Mouse (Mus musculus) liver, embryonic 12.5 days (tissue): ENCODE results near the gene Mst1r. TPM values are rescaled to one million over a fixed set of nuclear protein-coding genes. Genes with fewer than 3 reads are reported as not detected.

Experiments
- ATAC-seq: fragments of 200-750 bp; cut with Nextera tagmentation; 2 replicates; pipeline ENCODE4 v1.8.0; 2017; ENCODE audit warnings: moderate number of reproducible peaks, mild to moderate bottlenecking, moderate library complexity
- H3K27ac ChIP-seq: fragments of 300-500 bp; sonication (generic); 2 replicates; pipeline ENCODE4 v1.5.1; 2016; ENCODE audit warnings: mild to moderate bottlenecking
- H3K27me3 ChIP-seq: fragments of 300-500 bp; sonication (generic); replicated peaks from 2 replicates; pipeline ENCODE4 v1.6.1; 2016; ENCODE audit warnings: mild to moderate bottlenecking, moderate library complexity
- H3K36me3 ChIP-seq: fragments of 300-500 bp; sonication (generic); 2 replicates; pipeline ENCODE4 v1.6.1; 2016; ENCODE audit warnings: mild to moderate bottlenecking, moderate library complexity
- H3K4me1 ChIP-seq: fragments of 300-500 bp; sonication (generic); 2 replicates; pipeline ENCODE4 v1.6.1; 2016
- H3K4me2 ChIP-seq: fragments of 300-500 bp; sonication (generic); 2 replicates; pipeline ENCODE4 v1.6.1; 2016; ENCODE audit warnings: mild to moderate bottlenecking, moderate library complexity
- H3K4me3 ChIP-seq: fragments of 300-500 bp; sonication (generic); 2 replicates; pipeline ENCODE4 v1.5.1; 2016; ENCODE audit warnings: mild to moderate bottlenecking, moderate library complexity
- H3K9ac ChIP-seq: fragments of 300-500 bp; sonication (generic); 2 replicates; pipeline ENCODE4 v1.6.1; 2016; ENCODE audit warnings: mild to moderate bottlenecking, moderate library complexity
- H3K9me3 ChIP-seq: fragments of 300-500 bp; sonication (generic); replicated peaks from 2 replicates; pipeline ENCODE4 v1.6.1; 2016; ENCODE audit warnings: mild to moderate bottlenecking, moderate library complexity
- WGBS: fragments of 180-500 bp; shearing (Covaris S2); methylation state at CpG from one replicate; pipeline ENCODE4 v1.1.7; 2016; ENCODE audit not compliant: insufficient replicate concordance; 5-methylcytosine and 5-hydroxymethylcytosine counted together
- polyA plus RNA-seq: library from polyadenylated mRNA; unstranded; fragments of >200 nt; fragmentation: Nextera tagmentation; extraction: Ambion mirVana; gene quantifications from 2 replicates; pipeline ENCODE4 v1.2.1, GENCODE M21; 2016

Mst1r gene
- polyA plus RNA-seq, 1 experiment from 2014 or later = 0.92 TPM

DNA sequence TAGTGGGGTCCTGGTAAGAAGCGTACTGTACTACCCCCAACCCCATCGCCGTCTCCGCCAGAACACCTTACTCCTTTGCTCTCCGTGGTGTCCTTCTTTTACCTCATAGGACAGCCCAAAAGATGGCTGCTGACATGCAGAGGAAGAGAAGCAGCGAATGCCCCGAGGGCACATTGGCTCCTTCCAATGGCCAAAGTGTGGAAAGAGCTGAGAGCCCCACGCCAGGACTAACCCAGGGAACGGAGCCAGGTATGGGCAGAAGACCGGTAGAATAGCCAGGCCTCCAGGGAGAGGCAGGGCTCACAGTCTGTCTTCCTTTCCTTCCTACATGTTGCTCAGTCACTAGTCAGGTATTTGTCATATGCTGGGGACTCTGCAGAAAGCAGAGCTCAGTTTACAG, 8.1 kb upstream of the Mst1r start:
- H3K27me3 ChIP-seq = peaks cover 27% of the 10 kb centered on the region
- no peak overlapping the region for H3K27ac ChIP-seq
- no peak for ATAC-seq
- peaks cover 12% of the 10 kb centered on the region for H3K4me1 ChIP-seq
- no peak overlapping the region for H3K4me3 ChIP-seq
- H3K36me3 ChIP-seq = 0 out of 2 replicates have a peak, but pooled peaks cover 3% of the 10 kb centered on the region
- no peak overlapping the region for H3K4me2 ChIP-seq
- H3K9me3 ChIP-seq = no peaks in the 10 kb centered on the region
- H3K9ac ChIP-seq = no peak overlapping the region
- WGBS = 83% methylated on average over 10 of the region's 10 CpGs

DNA sequence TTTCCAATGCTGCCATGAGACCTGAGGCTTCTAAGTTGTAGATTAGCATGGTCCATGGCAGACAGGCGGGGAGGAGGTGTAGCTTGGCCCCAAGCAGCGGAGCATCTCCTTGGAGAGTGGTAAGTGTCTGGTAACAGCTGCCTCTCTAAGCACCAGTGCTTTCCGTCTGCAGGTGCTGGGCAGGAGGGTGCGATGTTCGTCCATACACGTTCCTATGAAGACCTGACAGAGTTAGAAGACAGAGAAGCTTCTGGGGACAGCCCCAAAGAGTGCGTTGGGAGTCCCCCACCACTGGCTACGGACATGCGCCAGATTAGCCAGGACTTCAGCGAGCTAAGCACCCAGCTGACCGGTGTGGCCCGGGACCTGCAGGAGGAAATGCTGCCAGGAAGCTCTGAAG, 6.8 kb upstream of the Mst1r start:
- Histone ChIP-seq H3K27me3 (peaks cover 27% of the 10 kb centered on the region), H3K4me1 (peaks cover 13% of the 10 kb centered on the region), H3K36me3 (0 out of 2 replicates have a peak, but pooled peaks cover 3% of the 10 kb centered on the region), H3K9ac (no peak overlapping the region), H3K9me3 (no peaks in the 10 kb centered on the region), H3K4me3 (no peak overlapping the region), H3K27ac (no peak overlapping the region), H3K4me2 (no peak overlapping the region)
- WGBS = 67% methylated on average over 12 of the region's 12 CpGs
- no peak for ATAC-seq

DNA sequence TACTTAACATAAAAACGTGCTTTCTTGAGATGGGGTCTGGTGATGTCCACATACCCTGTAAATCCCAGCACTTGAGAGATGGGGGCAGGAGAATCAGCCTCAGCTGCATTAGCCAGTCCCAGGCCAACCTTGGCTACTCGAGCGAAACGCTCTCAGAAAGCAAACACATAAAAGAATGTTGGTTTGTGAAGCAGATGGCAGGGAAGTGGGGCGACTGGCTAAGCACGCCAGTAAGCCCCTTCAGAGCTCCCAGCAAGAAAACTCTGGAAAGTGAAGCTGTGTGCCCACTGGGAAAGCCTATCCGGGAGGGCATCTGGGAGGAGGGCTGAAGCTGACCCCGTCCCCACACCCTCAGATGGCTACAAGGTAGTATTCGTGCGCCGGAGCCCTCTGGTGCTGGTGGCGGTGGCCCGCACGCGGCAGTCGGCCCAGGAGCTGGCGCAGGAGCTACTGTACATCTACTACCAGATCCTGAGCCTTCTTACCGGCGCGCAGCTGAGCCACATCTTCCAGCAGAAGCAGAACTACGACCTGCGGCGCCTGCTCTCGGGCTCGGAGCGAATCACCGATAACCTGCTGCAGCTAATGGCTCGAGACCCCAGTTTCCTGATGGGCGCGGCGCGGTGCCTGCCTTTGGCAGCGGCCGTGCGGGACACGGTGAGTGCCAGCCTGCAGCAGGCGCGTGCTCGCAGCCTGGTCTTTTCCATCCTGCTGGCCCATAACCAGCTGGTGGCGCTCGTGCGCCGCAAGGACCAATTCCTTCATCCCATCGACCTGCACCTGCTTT, 5.6 kb upstream of the Mst1r start:
- no peak for ATAC-seq
- H3K9ac ChIP-seq = no peak overlapping the region; the same call in 1 of the 2 replicates
- 16% methylated on average over 44 of the region's 44 CpGs for WGBS
- H3K4me2 ChIP-seq = peak overlapping the region; percentile 65
- H3K36me3 ChIP-seq = 0 out of 2 replicates have a peak, but pooled peaks cover 3% of the 10 kb centered on the region
- H3K4me1 ChIP-seq = peaks cover 21% of the 10 kb centered on the region
- H3K9me3 ChIP-seq = no peaks in the 10 kb centered on the region
- no peak overlapping the region for H3K27ac ChIP-seq
- peak overlapping the region; percentile 40 for H3K4me3 ChIP-seq
- H3K27me3 ChIP-seq = peaks cover 27% of the 10 kb centered on the region

DNA sequence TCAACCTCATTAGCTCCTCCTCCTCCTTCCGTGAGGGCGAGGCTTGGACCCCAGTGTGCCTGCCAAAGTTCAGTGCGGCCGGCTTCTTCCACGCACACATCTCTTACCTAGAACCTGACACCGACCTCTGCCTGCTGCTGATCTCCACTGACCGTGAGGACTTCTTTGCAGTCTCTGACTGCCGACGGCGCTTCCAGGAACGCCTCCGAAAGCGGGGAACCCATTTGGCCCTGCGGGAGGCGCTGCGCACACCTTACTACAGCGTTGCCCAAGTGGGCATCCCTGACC, 5.1 kb upstream of the Mst1r start:
- H3K9me3 ChIP-seq = no peaks in the 10 kb centered on the region
- peaks cover 27% of the 10 kb centered on the region for H3K27me3 ChIP-seq
- no peak overlapping the region for H3K9ac ChIP-seq
- peak overlapping the region; percentile 40; the same call in 1 of the 2 replicates for H3K4me3 ChIP-seq
- WGBS = 37% methylated on average over 17 of the region's 17 CpGs
- ATAC-seq = no peak
- H3K4me2 ChIP-seq = peak overlapping the region; percentile 65
- H3K27ac ChIP-seq = no peak overlapping the region
- 0 out of 2 replicates have a peak, but pooled peaks cover 3% of the 10 kb centered on the region for H3K36me3 ChIP-seq
- peaks cover 26% of the 10 kb centered on the region for H3K4me1 ChIP-seq

DNA sequence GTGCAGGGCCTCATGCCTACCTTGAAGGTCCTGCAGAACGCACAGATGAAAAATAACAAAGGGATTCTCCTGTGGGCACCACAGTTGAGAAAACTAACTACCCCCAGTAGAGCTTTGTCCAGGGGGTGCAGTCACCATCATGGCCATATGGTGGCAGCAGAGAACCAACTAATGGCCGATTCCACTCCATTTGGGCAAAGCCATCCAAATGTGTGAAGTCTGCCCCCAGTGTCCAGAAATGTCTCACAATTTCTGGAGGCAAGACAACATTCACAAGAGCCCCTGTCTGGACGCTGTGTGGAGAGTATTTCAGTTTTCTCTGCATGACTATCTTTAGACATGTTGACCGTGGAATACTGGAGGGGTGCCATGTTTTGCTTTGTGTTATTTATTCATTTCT, 1.9 kb upstream of the Mst1r start:
- H3K4me1 ChIP-seq = peaks cover 53% of the 10 kb centered on the region
- H3K4me3 ChIP-seq = no peak overlapping the region
- peaks cover 33% of the 10 kb centered on the region for H3K27me3 ChIP-seq
- WGBS = 4% methylated on average over 4 of the region's 4 CpGs
- no peaks in the 10 kb centered on the region for H3K9me3 ChIP-seq
- H3K9ac ChIP-seq = no peak overlapping the region
- H3K4me2 ChIP-seq = no peak overlapping the region
- H3K27ac ChIP-seq = no peak overlapping the region
- H3K36me3 ChIP-seq = 0 out of 2 replicates have a peak, but pooled peaks cover 3% of the 10 kb centered on the region
- ATAC-seq = peak; percentile 40

DNA sequence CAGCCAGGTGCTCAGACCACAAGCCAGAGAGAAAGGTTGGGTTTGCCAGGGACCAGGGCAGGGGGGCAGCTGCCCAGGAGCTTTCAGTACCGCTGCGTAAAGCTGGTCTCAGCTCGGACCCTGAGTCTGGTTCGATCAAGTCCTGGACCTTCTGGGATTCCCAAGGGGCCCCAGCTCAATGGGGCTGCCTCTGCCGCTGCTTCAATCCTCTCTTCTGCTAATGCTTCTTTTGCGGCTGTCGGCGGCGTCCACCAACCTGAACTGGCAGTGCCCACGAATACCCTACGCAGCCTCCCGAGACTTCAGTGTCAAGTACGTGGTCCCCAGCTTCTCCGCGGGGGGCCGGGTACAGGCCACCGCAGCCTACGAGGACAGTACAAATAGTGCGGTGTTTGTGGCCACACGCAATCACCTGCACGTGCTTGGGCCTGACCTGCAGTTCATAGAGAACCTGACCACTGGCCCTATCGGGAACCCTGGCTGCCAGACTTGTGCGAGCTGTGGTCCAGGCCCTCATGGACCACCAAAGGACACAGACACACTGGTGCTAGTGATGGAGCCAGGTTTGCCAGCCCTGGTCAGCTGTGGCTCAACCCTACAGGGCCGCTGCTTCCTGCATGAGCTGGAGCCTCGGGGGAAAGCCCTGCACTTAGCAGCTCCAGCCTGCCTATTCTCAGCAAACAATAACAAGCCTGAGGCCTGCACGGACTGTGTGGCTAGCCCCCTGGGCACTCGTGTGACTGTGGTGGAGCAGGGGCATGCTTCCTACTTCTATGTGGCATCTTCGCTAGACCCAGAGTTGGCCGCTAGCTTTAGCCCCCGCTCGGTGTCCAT, 511 bp downstream of the Mst1r start:
- Histone ChIP-seq H3K27ac (0 out of 2 replicates have a peak overlapping the region, but pooled peaks have one; percentile 29), H3K9ac (peak overlapping the region; percentile 49), H3K27me3 (peaks cover 18% of the 10 kb centered on the region), H3K36me3 (no peaks in the 10 kb centered on the region), H3K4me1 (peaks cover 40% of the 10 kb centered on the region), H3K9me3 (no peaks in the 10 kb centered on the region), H3K4me3 (peak overlapping the region; percentile 43), H3K4me2 (peak overlapping the region; percentile 74)
- WGBS = 58% methylated on average over 31 of the region's 31 CpGs
- no peak for ATAC-seq

DNA sequence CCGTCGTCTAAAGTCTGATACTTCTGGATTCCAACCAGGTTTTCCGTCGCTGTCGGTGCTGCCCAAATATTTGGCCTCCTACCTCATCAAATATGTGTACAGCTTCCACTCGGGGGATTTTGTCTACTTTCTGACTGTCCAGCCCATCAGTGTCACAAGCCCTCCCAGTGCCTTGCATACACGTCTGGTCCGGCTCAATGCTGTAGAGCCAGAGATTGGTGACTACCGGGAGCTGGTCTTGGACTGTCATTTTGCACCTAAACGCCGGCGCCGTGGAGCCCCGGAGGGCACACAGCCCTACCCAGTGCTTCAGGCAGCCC, 1.1 kb downstream of the Mst1r start:
- no peak for ATAC-seq
- Histone ChIP-seq H3K4me3 (no peak overlapping the region), H3K27me3 (peaks cover 24% of the 10 kb centered on the region), H3K9me3 (no peaks in the 10 kb centered on the region), H3K27ac (no peak overlapping the region), H3K4me2 (no peak overlapping the region; the same call in 1 of the 2 replicates), H3K36me3 (no peaks in the 10 kb centered on the region), H3K4me1 (peaks cover 40% of the 10 kb centered on the region), H3K9ac (no peak overlapping the region)
- WGBS = 80% methylated on average over 14 of the region's 14 CpGs

DNA sequence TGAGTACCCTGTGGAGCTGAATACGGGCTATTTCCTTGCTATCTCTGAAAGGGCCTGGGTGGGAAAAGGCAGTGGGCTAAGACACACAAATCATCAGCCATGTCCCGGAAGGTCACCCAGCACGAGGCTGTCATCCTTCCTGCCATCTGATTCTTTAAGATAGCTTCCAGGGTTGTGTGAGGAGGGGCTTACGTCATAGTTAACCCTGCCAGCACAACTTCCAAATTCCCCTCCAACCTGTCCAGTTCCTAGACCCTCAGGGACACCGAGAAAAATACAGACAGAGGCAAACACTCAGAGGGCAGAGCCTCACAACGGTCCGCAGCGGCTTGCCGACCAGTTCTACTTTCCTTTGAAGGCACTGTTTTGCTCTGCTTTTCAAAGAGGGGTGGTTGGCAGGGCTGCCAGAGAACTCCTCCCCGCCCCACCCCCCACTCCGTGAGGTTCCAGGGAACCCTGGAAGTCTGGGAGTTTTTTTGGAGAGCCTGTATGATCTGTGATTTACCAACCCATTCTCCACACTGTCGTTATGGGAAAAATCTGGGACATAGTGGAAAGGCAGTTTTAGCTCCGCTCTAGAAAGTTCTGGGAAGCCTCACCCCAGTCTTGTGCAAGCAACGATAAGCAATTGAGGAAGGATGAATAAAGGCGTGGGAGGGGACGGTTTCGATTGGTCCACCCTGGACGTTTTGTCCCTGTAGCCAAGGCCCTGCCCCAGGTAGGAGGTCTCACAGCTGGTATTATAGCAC, 1.9 kb downstream of the Mst1r start:
- 33% methylated on average over 18 of the region's 18 CpGs for WGBS
- H3K36me3 ChIP-seq = no peaks in the 10 kb centered on the region
- no peak overlapping the region for H3K27ac ChIP-seq
- H3K9ac ChIP-seq = no peak overlapping the region
- H3K4me2 ChIP-seq = peak overlapping the region; percentile 30
- H3K4me1 ChIP-seq = peaks cover 40% of the 10 kb centered on the region
- no peak overlapping the region for H3K4me3 ChIP-seq
- peaks cover 32% of the 10 kb centered on the region for H3K27me3 ChIP-seq
- ATAC-seq = no peak
- no peaks in the 10 kb centered on the region for H3K9me3 ChIP-seq

DNA sequence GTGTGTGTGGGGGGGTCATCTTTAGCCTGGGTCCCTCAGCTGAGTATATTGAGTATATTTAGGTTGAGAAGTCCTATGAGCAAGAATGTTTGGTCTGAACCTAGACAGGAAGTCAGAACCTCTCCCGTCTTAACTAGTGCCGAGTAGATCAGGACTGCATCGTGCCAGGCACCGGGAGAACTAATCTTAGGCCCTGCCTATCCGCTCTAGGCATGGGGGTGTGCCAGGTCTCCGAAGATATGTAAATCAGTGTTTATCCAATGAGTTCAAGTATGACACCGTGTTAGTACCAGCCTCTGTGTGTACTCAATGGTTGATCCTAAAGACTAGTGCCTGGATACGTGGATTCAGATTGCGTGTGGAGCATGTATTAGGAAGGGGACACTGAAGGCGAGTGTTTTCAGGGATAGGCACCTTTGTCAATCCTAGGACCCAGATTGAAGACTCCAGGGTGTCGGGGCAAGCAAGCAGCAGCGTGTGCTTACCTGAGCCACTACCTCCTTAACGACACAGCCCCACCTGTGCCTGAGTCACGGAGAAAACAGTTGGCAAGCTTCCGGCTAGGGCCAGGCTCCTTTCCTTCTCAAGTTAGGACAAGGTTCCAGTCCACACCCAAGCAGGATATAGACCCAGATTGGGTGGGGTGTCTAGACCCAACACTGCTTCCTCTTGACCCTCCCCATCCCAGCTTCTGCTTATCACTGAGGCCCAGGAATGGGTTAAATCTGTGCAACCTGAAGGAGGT, 3.5 kb downstream of the Mst1r start:
- no peak overlapping the region for H3K9ac ChIP-seq
- H3K27ac ChIP-seq = no peak overlapping the region
- 75% methylated on average over 15 of the region's 15 CpGs for WGBS
- H3K36me3 ChIP-seq = no peaks in the 10 kb centered on the region
- ATAC-seq = no peak
- no peak overlapping the region for H3K4me3 ChIP-seq
- no peaks in the 10 kb centered on the region for H3K9me3 ChIP-seq
- peaks cover 45% of the 10 kb centered on the region for H3K27me3 ChIP-seq
- no peak overlapping the region for H3K4me2 ChIP-seq
- H3K4me1 ChIP-seq = peaks cover 36% of the 10 kb centered on the region

DNA sequence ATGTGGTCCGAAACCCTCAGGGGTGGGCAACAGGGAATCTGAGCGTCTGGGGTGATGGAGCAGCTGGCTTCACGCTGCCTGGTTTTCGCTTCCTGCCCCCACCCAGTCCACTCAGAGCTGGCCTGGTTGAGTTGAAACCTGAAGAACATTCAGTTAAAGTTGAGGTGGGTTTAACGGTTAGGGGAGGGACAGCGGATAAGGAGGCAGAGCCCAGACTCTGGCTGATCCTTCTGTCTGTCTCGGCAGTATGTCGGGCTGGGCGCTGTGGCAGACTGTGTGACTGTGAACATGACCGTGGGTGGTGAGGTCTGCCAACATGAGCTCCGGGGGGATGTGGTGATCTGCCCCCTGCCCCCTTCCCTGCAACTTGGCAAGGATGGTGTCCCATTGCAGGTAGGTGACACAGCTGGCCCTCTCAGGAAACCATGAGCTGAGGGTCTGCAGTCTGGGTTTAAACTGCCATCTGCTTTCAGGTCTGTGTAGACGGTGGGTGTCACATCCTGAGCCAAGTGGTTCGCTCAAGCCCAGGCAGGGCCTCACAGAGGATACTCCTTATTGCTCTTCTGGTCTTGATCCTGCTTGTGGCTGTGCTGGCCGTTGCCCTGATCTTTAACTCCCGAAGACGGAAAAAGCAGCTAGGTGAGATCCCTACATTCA, 8.2 kb downstream of the Mst1r start:
- no peak overlapping the region for H3K4me3 ChIP-seq
- no peaks in the 10 kb centered on the region; the same call in 1 of the 2 replicates for H3K4me1 ChIP-seq
- 69% methylated on average over 16 of the region's 16 CpGs for WGBS
- no peaks in the 10 kb centered on the region for H3K9me3 ChIP-seq
- H3K9ac ChIP-seq = no peak overlapping the region
- H3K4me2 ChIP-seq = no peak overlapping the region
- H3K36me3 ChIP-seq = no peaks in the 10 kb centered on the region
- no peak overlapping the region for H3K27ac ChIP-seq
- no peak for ATAC-seq
- peaks cover 80% of the 10 kb centered on the region for H3K27me3 ChIP-seq
